Mouse (Mus musculus): ENCODE measurements around the gene Susd2. TPM values are rescaled to one million over a fixed set of nuclear protein-coding genes. Genes with fewer than 3 reads are reported as not detected.

The Susd2 gene
- total RNA-seq, 2 experiments from 2014 or later: 7.8 to 8.3 TPM

GRCm38 (mm10) chr10:75661381-75661780, 17.6 kb upstream of the Susd2 start:
- DNase-seq (ENCODE audit: low spot score in 2 of 2): no peak
- intact Hi-C loops (cut with DNase I): no loop called here

GRCm38 (mm10) chr10:75657772-75658171, 14.0 kb upstream of the Susd2 start:
- intact Hi-C loops (cut with DNase I): no loop called here
- DNase-seq (ENCODE audit: low spot score in 2 of 2): no peak

GRCm38 (mm10) chr10:75657165-75657564, 13.4 kb upstream of the Susd2 start:
- DNase-seq (ENCODE audit: low spot score in 2 of 2): no peak
- intact Hi-C loops (cut with DNase I): no loop called here

- intact Hi-C loops (cut with DNase I): no loop called here
These were observed 10.2 kb upstream of the Susd2 start for GRCm38 (mm10) chr10:75654053-75654452.

GRCm38 (mm10) chr10:75651381-75652068, 7.7 kb upstream of the Susd2 start:
- no peak for DNase-seq (ENCODE audit: low spot score in 2 of 2)
- intact Hi-C loops (cut with DNase I): no loop called here

More at GRCm38 (mm10) chr10:75654053-75654452, 10.2 kb upstream of the Susd2 start:
- no peak for DNase-seq (ENCODE audit: low spot score in 2 of 2)

GRCm38 (mm10) chr10:75650306-75650902, 6.6 kb upstream of the Susd2 start:
- DNase-seq (ENCODE audit: low spot score in 2 of 2): no peak
- intact Hi-C loops (cut with DNase I): no loop called here

- intact Hi-C loops (cut with DNase I): no loop called here
- DNase-seq (ENCODE audit: low spot score in 2 of 2): no peak
These were observed 5.7 kb upstream of the Susd2 start for GRCm38 (mm10) chr10:75649406-75649995.

GRCm38 (mm10) chr10:75649001-75649400, 5.2 kb upstream of the Susd2 start:
- intact Hi-C loops (cut with DNase I): no loop called here
- DNase-seq (ENCODE audit: low spot score in 2 of 2): no peak

- DNase-seq (ENCODE audit: low spot score in 2 of 2): no peak
- intact Hi-C loops (cut with DNase I): no loop called here
These were observed 4.3 kb upstream of the Susd2 start for GRCm38 (mm10) chr10:75648091-75648490.

GRCm38 (mm10) chr10:75647362-75647761, 3.6 kb upstream of the Susd2 start:
- intact Hi-C loops (cut with DNase I): no loop called here
- DNase-seq (ENCODE audit: low spot score in 2 of 2): peak in 1 of 2 experiments; percentile 46

GRCm38 (mm10) chr10:75646406-75646805, 2.6 kb upstream of the Susd2 start:
- no peak for DNase-seq (ENCODE audit: low spot score in 2 of 2)
- intact Hi-C loops (cut with DNase I): no loop called here

GRCm38 (mm10) chr10:75645616-75646015, 1.8 kb upstream of the Susd2 start:
- no peak for DNase-seq (ENCODE audit: low spot score in 2 of 2)
- intact Hi-C loops (cut with DNase I): no loop called here

- intact Hi-C loops (cut with DNase I): no loop called here
These were observed 917 bp downstream of the Susd2 start for GRCm38 (mm10) chr10:75642891-75643290.

GRCm38 (mm10) chr10:75642436-75642835, 1.4 kb downstream of the Susd2 start:
- intact Hi-C loops (cut with DNase I): no loop called here
- DNase-seq (ENCODE audit: low spot score in 2 of 2): peak in 1 of 2 experiments; percentile 2

More at GRCm38 (mm10) chr10:75642891-75643290, 917 bp downstream of the Susd2 start:
- peak in 1 of 2 experiments; percentile 3 for DNase-seq (ENCODE audit: low spot score in 2 of 2)

- intact Hi-C loops (cut with DNase I): no loop called here
- no peak for DNase-seq (ENCODE audit: low spot score in 2 of 2)
These were observed 2.0 kb downstream of the Susd2 start for GRCm38 (mm10) chr10:75641721-75642222.

- peak in 1 of 2 experiments; percentile 3 for DNase-seq (ENCODE audit: low spot score in 2 of 2)
- intact Hi-C loops (cut with DNase I): loop anchor here (2.0 kb wide), 2 partner anchors 69 to 213 kb away; no protein-coding TSS in a partner anchor
These were observed 6.1 kb downstream of the Susd2 start for GRCm38 (mm10) chr10:75637711-75638110.

GRCm38 (mm10) chr10:75636084-75636786, 7.6 kb downstream of the Susd2 start:
- intact Hi-C loops (cut with DNase I): loop anchor here (2.0 kb wide), 2 partner anchors 71 to 215 kb away; no protein-coding TSS in a partner anchor
- DNase-seq (ENCODE audit: low spot score in 2 of 2): no peak

GRCm38 (mm10) chr10:75635693-75636055, 8.1 kb downstream of the Susd2 start:
- intact Hi-C loops (cut with DNase I): loop anchor here (2.0 kb wide), 3 partner anchors 49 to 215 kb away; no protein-coding TSS in a partner anchor
- peak; percentile 78 to 82 for DNase-seq (ENCODE audit: low spot score in 2 of 2)

- DNase-seq (ENCODE audit: low spot score in 2 of 2): no peak
- intact Hi-C loops (cut with DNase I): loop anchor here (2.0 kb wide), 1 partner anchor 48 kb away; no protein-coding TSS in a partner anchor
These were observed 8.7 kb downstream of the Susd2 start for GRCm38 (mm10) chr10:75635019-75635692.
